14 mouse cellular contexts compared by ENCODE assay signal in the genomic region with DNA sequence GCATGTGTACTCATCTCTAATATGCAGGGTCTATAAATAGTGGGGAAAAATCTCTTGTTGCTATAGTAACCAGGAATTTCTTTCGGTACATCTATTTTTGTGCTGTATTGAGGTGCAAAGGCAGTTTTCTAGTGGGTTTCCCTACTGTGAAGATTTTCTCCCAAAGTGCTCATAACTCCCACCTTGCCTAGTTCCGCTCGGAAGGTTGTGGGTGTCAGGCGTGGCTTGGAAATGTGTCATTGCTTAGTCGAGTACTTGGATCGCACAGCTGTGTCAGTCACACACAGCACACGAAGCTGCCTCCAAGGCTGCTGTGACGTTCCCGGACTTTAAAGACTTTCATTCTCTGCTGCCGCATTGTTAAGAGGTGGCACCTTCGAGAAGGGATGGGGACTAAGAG.
A peak's percentile ranks its signal among the peaks of the same experiment; 100 is the strongest.
DNase-seq lines count a peak whose midpoint lies in the region; ATAC-seq and TF ChIP-seq lines count a peak whose summit lies in the region.
"Had no signal": no experiment of that assay in that cellular context is flagged by ENCODE, and none has a peak within 500 bp of the region (broad histone marks: within the 10 kb centered on the region; RNA-seq: fewer than 3 reads in every experiment).

No protein-coding gene starts in this region.

- peak; percentile 79 for ATAC-seq in midbrain, embryonic 16.5 days
- ATAC-seq: intestine, embryonic 16.5 days had no signal

- WGBS in midbrain, embryonic 16.5 days, result 65% methylated on average over 11 of the region's 11 CpGs
- 69% methylated on average over 11 of the region's 11 CpGs for WGBS in cerebellum, adult 2 months
- 49% methylated on average over 11 of the region's 11 CpGs for WGBS in kidney, adult 2 months

- TF ChIP-seq POLR2A in cerebellum, adult 2 months (IDR thresholded peaks at IDR 0.05; ENCODE audit: borderline replicate concordance, insufficient read depth, low read length), result no peak
- no peak for TF ChIP-seq POLR2A in kidney, adult 2 months (IDR thresholded peaks at IDR 0.05; ENCODE audit: low read depth, low read length)

- H3K27me3 ChIP-seq in C2C12 (ENCODE audit: control insufficient read depth, insufficient read depth, insufficient read length), result no peaks in the 10 kb centered on the region
- no peaks in the 10 kb centered on the region for H3K27me3 ChIP-seq in midbrain, embryonic 16.5 days (ENCODE audit: control insufficient read depth, insufficient read depth, low read depth, low read length)
- no peaks in the 10 kb centered on the region for H3K27me3 ChIP-seq in cerebellum, adult 2 months (ENCODE audit: control insufficient read depth, insufficient read depth, low read length)
- H3K27me3 ChIP-seq in kidney, adult 2 months (replicated peaks; ENCODE audit: control insufficient read depth, insufficient read depth, low read length), result no peaks in the 10 kb centered on the region
- H3K27me3 ChIP-seq: heart, embryonic 12.5 days; lung, embryonic 15.5 days had no signal

- H3K36me3 ChIP-seq in C2C12 (ENCODE audit: control insufficient read depth, insufficient read depth), result no peaks in the 10 kb centered on the region
- H3K36me3 ChIP-seq in midbrain, embryonic 16.5 days (ENCODE audit: control insufficient read depth, insufficient read depth, low read length), result no peaks in the 10 kb centered on the region
- no peaks in the 10 kb centered on the region for H3K36me3 ChIP-seq in kidney, adult 2 months (ENCODE audit: control insufficient read depth, insufficient read depth, low read length)
- H3K36me3 ChIP-seq: G1E; heart, embryonic 12.5 days; lung, embryonic 15.5 days had no signal

- no peaks in the 10 kb centered on the region for H3K79me2 ChIP-seq in C2C12 (ENCODE audit: control insufficient read depth, insufficient read depth)

- peak overlapping the region; percentile 72 for H3K27ac ChIP-seq in layer of hippocampus, adult 2 months
- H3K27ac ChIP-seq in midbrain, embryonic 16.5 days (ENCODE audit: low read length), result peak overlapping the region; percentile 74
- H3K27ac ChIP-seq in cerebellum, adult 2 months (ENCODE audit: insufficient read depth, low read length), result no peak overlapping the region
- no peak overlapping the region for H3K27ac ChIP-seq in kidney, adult 2 months (ENCODE audit: insufficient read depth, low read depth, low read length)
- H3K27ac ChIP-seq: lung, embryonic 15.5 days had no signal

- H3ac ChIP-seq in C2C12 (ENCODE audit: control insufficient read depth, insufficient read length, low read depth), result no peak overlapping the region

- H3K9me3 ChIP-seq in midbrain, embryonic 16.5 days (replicated peaks; ENCODE audit: control insufficient read depth, low read length, poor library complexity, severe bottlenecking), result no peaks in the 10 kb centered on the region
- H3K9me3 ChIP-seq: heart, embryonic 12.5 days; lung, embryonic 15.5 days had no signal

- peak; percentile 0 for DNase-seq in ES-CJ7 (ENCODE audit: low read depth, low spot score)
- DNase-seq in layer of hippocampus, adult 2 months (ENCODE audit: low spot score in 2 of 2), result peak; percentile 47 to 65
- no peak for DNase-seq in testis, postnatal 10 days (ENCODE audit: low spot score)
- DNase-seq in cerebellum, adult 2 months, result no peak
- no peak for DNase-seq in kidney, adult 2 months
- DNase-seq: adrenal gland, adult 2 months; cerebellum, adult 8-10 months had no signal

- H3K4me3 ChIP-seq in C2C12 (ENCODE audit: insufficient read depth, poor library complexity, severe bottlenecking), result no peak overlapping the region
- peak overlapping the region; percentile 20; the same call in 1 of the 2 replicates for H3K4me3 ChIP-seq in layer of hippocampus, adult 2 months
- H3K4me3 ChIP-seq in midbrain, embryonic 16.5 days (ENCODE audit: low read depth, low read length), result no peak overlapping the region
- no peak overlapping the region for H3K4me3 ChIP-seq in cerebellum, adult 2 months (replicated peaks; ENCODE audit: insufficient read depth, low read depth, low read length)
- no peak overlapping the region for H3K4me3 ChIP-seq in kidney, adult 2 months (ENCODE audit: insufficient read depth, low read depth, low read length)
- H3K4me3 ChIP-seq: erythroblast, embryonic 14.5 days; heart, embryonic 12.5 days; lung, embryonic 15.5 days had no signal

- H3K4me1 ChIP-seq in midbrain, embryonic 16.5 days (ENCODE audit: control insufficient read depth, insufficient read depth, low read length), result peaks cover 5% of the 10 kb centered on the region; the same call in 1 of the 2 replicates
- no peaks in the 10 kb centered on the region for H3K4me1 ChIP-seq in cerebellum, adult 2 months (ENCODE audit: control insufficient read depth, insufficient read depth, low read length)
- no peaks in the 10 kb centered on the region for H3K4me1 ChIP-seq in kidney, adult 2 months (ENCODE audit: control insufficient read depth, insufficient read depth, low read length)
- H3K4me1 ChIP-seq: heart, embryonic 12.5 days; lung, embryonic 15.5 days had no signal

- no peaks in the 10 kb centered on the region for H3K79me3 ChIP-seq in C2C12 (ENCODE audit: low read depth)

- TF ChIP-seq CTCF in C2C12 (IDR thresholded peaks at IDR 0.05; ENCODE audit: control insufficient read depth, insufficient read depth, insufficient read length), result no peak
- TF ChIP-seq CTCF in layer of hippocampus, adult 2 months (conservative IDR thresholded peaks at IDR 0.05), result no peak
- TF ChIP-seq CTCF in cerebellum, adult 2 months (IDR thresholded peaks at IDR 0.05; ENCODE audit: borderline replicate concordance, insufficient read depth, low read depth, low read length), result no peak
- TF ChIP-seq CTCF in kidney, adult 2 months (conservative IDR thresholded peaks at IDR 0.05; ENCODE audit: insufficient read depth, insufficient read length, low read depth, low read length), result no peak

- 0 out of 2 replicates have a peak overlapping the region, but pooled peaks have one; percentile 23 for H3K4me2 ChIP-seq in midbrain, embryonic 16.5 days (ENCODE audit: low read length)
- H3K4me2 ChIP-seq: heart, embryonic 12.5 days; lung, embryonic 15.5 days had no signal

- no peak overlapping the region for H3K9ac ChIP-seq in midbrain, embryonic 16.5 days (ENCODE audit: low read depth, low read length)
- H3K9ac ChIP-seq: heart, embryonic 12.5 days; lung, embryonic 15.5 days had no signal

TF ChIP-seq in C2C12, 6 proteins besides CTCF, POLR2A, EP300 and RAD21:
- peak; percentile 58 for TF ChIP-seq MYOD1 (IDR thresholded peaks at IDR 0.05; ENCODE audit: control insufficient read depth, insufficient read length, low read depth)
- TF ChIP-seq USF1 (IDR thresholded peaks at IDR 0.05; ENCODE audit: low read depth), result no peak
- TF ChIP-seq FOSL1 (IDR thresholded peaks at IDR 0.05; ENCODE audit: insufficient read depth, low read length, poor library complexity, severe bottlenecking), result no peak

Comparison
In these comparisons a context has a peak if more than half of its experiments do, and no peak if none do; other contexts are left out.
1. DNase-seq: peak in ES-CJ7 (single experiment) and layer of hippocampus, adult 2 months (2 of 2); none in testis, postnatal 10 days (single experiment), cerebellum, adult 2 months (0 of 2) and kidney, adult 2 months (single experiment).
2. H3K27ac ChIP-seq: peak in layer of hippocampus, adult 2 months (single experiment) and midbrain, embryonic 16.5 days (single experiment); none in cerebellum, adult 2 months (single experiment) and kidney, adult 2 months (single experiment).